Mouse (Mus musculus) forebrain, embryonic 14.5 days (tissue): ENCODE measurements around the gene Mmp19. TPM values are rescaled to one million over a fixed set of nuclear protein-coding genes. Genes with fewer than 3 reads are reported as not detected.

Experiments
- polyA plus RNA-seq: library from polyadenylated mRNA; unstranded; fragments of >200 nt; fragmentation: Nextera tagmentation; extraction: Ambion mirVana; gene quantifications from 2 replicates; pipeline ENCODE4 v1.2.1, GENCODE M21; 2014

Mmp19 gene
- polyA plus RNA-seq, 1 experiment from 2014 or later: 0.37 TPM

Other genes with a start within 250 kb of the Mmp19 start
- 16.2 and 18.2 TPM in 2 replicates for gene Zc3h10, start 243.1 kb upstream of the Mmp19 start, polyA plus RNA-seq
- 2,276 and 3,259 TPM in 2 replicates for gene Rpl41, start 241.6 kb upstream of the Mmp19 start, polyA plus RNA-seq
- 177 and 187 TPM in 2 replicates for gene Pa2g4, start 224.9 kb upstream of the Mmp19 start, polyA plus RNA-seq
- 0.17 and 0.40 TPM in 2 replicates for gene Erbb3, start 201.3 kb upstream of the Mmp19 start, polyA plus RNA-seq
- gene Rps26, start 164.2 kb upstream of the Mmp19 start, polyA plus RNA-seq: 522 and 721 TPM in 2 replicates
- 6.5 and 9.2 TPM in 2 replicates for gene Ikzf4, start 144.9 kb upstream of the Mmp19 start, polyA plus RNA-seq
- 9.1 and 9.8 TPM in 2 replicates for gene Suox, start 116.8 kb upstream of the Mmp19 start, polyA plus RNA-seq
- gene Rab5b, start 94.6 kb upstream of the Mmp19 start, polyA plus RNA-seq: 89.4 and 98.8 TPM in 2 replicates
- gene Pmel, start 86.7 kb upstream of the Mmp19 start, polyA plus RNA-seq: 0.27 and 0.83 TPM in 2 replicates
- gene Cdk2, start 85.9 kb upstream of the Mmp19 start, polyA plus RNA-seq: 41.0 and 43.8 TPM in 2 replicates
- gene Dgka, start 46.1 kb upstream of the Mmp19 start, polyA plus RNA-seq: 3.8 and 4.5 TPM in 2 replicates
- gene Pym1, start 43.0 kb upstream of the Mmp19 start, polyA plus RNA-seq: 48.4 and 55.4 TPM in 2 replicates
- 40.6 and 47.6 TPM in 2 replicates for gene Dnajc14, start 13.2 kb downstream of the Mmp19 start, polyA plus RNA-seq
- gene Tmem198b, start 13.5 kb downstream of the Mmp19 start, polyA plus RNA-seq: 7.3 and 8.2 TPM in 2 replicates
- 218 and 228 TPM in 2 replicates for gene Sarnp, start 26.4 kb downstream of the Mmp19 start, polyA plus RNA-seq
- 30.9 and 44.3 TPM in 2 replicates for gene Ormdl2, start 30.7 kb downstream of the Mmp19 start, polyA plus RNA-seq
- 6.0 and 6.3 TPM in 2 replicates for gene Gdf11, start 100.8 kb downstream of the Mmp19 start, polyA plus RNA-seq
- 122 and 126 TPM in 2 replicates for gene Cd63, start 110.1 kb downstream of the Mmp19 start, polyA plus RNA-seq
- gene Rdh5, start 132.0 kb downstream of the Mmp19 start, polyA plus RNA-seq: 8.8 and 9.9 TPM in 2 replicates
- gene Bloc1s1, start 133.1 kb downstream of the Mmp19 start, polyA plus RNA-seq: 244 and 295 TPM in 2 replicates
- 1.3 and 1.8 TPM in 2 replicates for gene Itga7, start 142.9 kb downstream of the Mmp19 start, polyA plus RNA-seq
- gene Mettl7b, start 170.1 kb downstream of the Mmp19 start, polyA plus RNA-seq: not detected in 2 replicates
- gene Olfr9, start 198.5 kb downstream of the Mmp19 start, polyA plus RNA-seq: not detected in 2 replicates
- not detected in 2 replicates for gene Olfr763, start 219.9 kb downstream of the Mmp19 start, polyA plus RNA-seq
- gene Olfr764-ps1, start 249.0 kb downstream of the Mmp19 start, polyA plus RNA-seq: not detected in 2 replicates